Mouse (Mus musculus) neutrophil, adult 59 days (primary cell): ENCODE data around the gene Ddhd1. TPM values are rescaled to one million over a fixed set of nuclear protein-coding genes. Genes with fewer than 3 reads are reported as not detected.

Experiments used
- total RNA-seq, 2 experiments: library from RNA; stranded (reverse); gene quantifications; 1 replicate in 1 of 2; 2 replicates in 1 of 2; pipeline ENCODE4 v1.2.4; 2023

Ddhd1 gene
- 10 to 100 TPM; 28.8 to 31.2 TPM for total RNA-seq

DNA sequence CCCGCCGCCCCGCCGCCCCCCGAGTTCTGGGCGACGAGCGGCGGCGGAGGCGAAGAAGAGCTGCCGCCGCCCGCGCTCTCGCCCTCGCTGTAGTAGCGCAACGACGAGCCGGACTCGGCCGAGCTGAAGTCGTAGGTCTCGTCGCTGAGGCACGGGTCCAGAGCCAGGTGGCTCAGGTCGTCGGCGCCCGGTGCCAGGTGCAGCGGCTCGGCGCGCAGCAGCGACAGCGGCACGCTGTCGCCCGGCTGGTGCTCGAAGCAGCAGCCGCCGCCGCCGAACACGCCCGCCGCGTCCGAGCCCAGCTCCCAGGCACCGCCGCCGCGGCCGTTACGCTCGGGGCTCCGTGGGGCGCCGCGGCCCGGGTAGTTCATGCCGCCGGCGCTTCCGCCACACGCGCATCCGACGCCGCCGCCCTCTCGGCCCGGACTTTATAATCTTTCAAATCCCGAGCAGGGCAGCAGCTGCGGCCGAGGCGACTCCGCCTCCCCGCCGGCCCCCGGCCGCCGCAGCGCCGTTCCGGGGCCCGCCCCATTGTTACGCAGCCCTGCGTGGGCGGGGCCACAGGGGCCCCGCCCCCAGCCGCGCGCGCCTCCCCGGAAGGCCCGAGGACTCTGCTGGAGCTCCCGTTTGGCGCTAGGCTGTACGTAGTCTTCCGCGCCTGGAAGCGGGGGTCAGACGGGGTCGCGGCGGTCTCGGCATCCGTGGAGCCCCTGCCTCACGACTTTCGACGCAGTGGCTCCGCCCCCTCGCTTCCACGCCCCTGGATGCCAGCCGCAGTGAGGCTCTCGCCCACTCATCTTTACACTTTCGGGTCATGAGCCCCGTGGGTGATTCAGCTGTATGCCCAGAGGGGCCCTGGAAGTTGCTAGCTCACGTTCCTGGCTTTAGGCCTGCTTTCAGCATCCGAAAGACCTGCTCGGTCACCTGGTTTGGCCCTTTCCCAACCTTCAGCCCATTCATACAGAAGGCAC is at the start of gene Ddhd1:
Ddhd1 (minus strand) TSS at position 503 of the 971 bp plus-strand sequence.

Other genes starting within 250 kb of the Ddhd1 start
- under 1 TPM in 1 of 2 experiments, not detected in 1; 0.13 TPM for gene Fermt2, start 128.0 kb downstream of the Ddhd1 start, total RNA-seq